Mouse (Mus musculus) monocyte, adult 5-6 weeks (primary cell): Measurements from ENCODE around the gene Kidins220. TPM values are rescaled to one million over a fixed set of nuclear protein-coding genes. Genes with fewer than 3 reads are reported as not detected.

ENCODE experiments used
- ATAC-seq: fragments of 153-309, 156-312 bp; replicated peaks from 2 replicates; pipeline ENCODE4 v1.8.0; 2017; ENCODE audit warnings: mild to moderate bottlenecking; ENCODE audit not compliant: low TSS enrichment, insufficient number of reproducible peaks, severe bottlenecking, poor library complexity, low FRiP score
- total RNA-seq: library from RNA; stranded (forward); fragments of 200-1000, 200-491, 200-594 nt; gene quantifications from 3 replicates; pipeline ENCODE4 v1.2.3, GENCODE M21; 2017

The Kidins220 gene
- total RNA-seq, 1 experiment from 2014 or later, result 122 TPM

GRCm38 (mm10) chr12:25098561-25099312 lies 124.0 kb downstream of the Kidins220 start:
- no peak for ATAC-seq

GRCm38 (mm10) chr12:25099313-25099562 lies 124.5 kb downstream of the Kidins220 start:
- ATAC-seq, result no peak

GRCm38 (mm10) chr12:25099563-25100408 lies 125.1 kb downstream of the Kidins220 start:
- ATAC-seq, result no peak

GRCm38 (mm10) chr12:25100411-25101217 lies 125.9 kb downstream of the Kidins220 start:
- no peak for ATAC-seq

GRCm38 (mm10) chr12:25101389-25101788 lies 126.7 kb downstream of the Kidins220 start:
- ATAC-seq, result no peak

- ATAC-seq, result no peak
These were observed 129.2 kb downstream of the Kidins220 start for GRCm38 (mm10) chr12:25103911-25104310.

- ATAC-seq, result no peak
These were observed 129.8 kb downstream of the Kidins220 start for GRCm38 (mm10) chr12:25104541-25104940.

GRCm38 (mm10) chr12:25108865-25109264 lies 134.1 kb downstream of the Kidins220 start:
- no peak for ATAC-seq

- no peak for ATAC-seq
These were observed 135.4 kb downstream of the Kidins220 start for GRCm38 (mm10) chr12:25109971-25110681.

- ATAC-seq, result no peak
These were observed 136.0 kb downstream of the Kidins220 start for GRCm38 (mm10) chr12:25110682-25111078.

Other genes with a start within 250 kb of the Kidins220 start
- gene Mboat2, start 144.0 kb upstream of the Kidins220 start, total RNA-seq, result 3.0 to 7.7 TPM (median 4.0 TPM) in 3 replicates
- 239 to 512 TPM (median 247 TPM) in 3 replicates for gene Id2, start 122.2 kb downstream of the Kidins220 start, total RNA-seq